Mouse (Mus musculus): ENCODE measurements at regions not wholly inside any gene's neighbourhood (a gene's known extent, or its start where the extent isn't known, plus 50 kb on each side); places are given as distances from the start of the nearest gene placed in this dataset.

DNA sequence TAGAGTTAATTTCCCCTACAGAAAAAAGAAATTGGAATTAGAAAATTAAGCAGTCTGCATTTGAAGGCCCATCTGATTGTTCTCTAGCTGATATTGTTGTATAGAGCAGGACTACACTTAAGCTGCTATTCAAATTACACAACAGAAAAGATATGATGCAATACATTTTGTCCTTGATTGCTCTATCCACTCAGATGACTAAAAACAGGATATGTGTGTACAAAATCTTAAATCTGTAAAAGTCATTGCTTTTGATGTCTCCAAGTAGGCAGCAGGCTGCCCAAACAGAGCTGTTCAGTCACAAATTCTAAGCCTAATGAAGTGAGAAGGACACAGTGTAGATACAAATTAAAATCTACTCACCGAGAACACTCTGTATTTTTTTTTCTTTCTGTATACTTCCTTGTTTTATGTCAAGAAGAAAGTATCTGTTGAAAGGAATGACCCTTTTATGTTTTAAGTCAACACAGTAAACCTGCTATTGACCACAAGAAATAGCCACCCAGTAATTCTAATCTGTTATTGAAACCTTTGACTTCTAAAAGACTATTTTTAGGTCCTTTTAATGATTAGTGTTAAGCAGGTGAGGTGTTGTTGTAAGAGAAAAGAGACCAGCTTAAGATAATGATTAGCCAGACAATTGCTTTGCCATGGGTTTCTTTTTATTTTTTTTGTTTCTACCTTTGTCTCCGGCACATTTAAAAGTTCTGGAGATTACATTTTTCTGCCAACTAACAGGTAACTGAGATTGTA, 315.0 kb upstream of the Cited2 start:
- H3K9me3 ChIP-seq (ENCODE audit: control insufficient read depth) = no peaks in the 10 kb centered on the region
- peak; percentile 81 for ATAC-seq
- peaks cover 4% of the 10 kb centered on the region; the same call in 1 of the 2 replicates for H3K4me1 ChIP-seq (replicated peaks; ENCODE audit: control insufficient read depth, insufficient read depth, low read length)
- TF ChIP-seq CTCF (IDR thresholded peaks at IDR 0.05; ENCODE audit: low read depth) = no peak
- no peaks in the 10 kb centered on the region for H3K27me3 ChIP-seq (replicated peaks; ENCODE audit: control insufficient read depth, insufficient read depth, low read length)
- H3K36me3 ChIP-seq (ENCODE audit: control insufficient read depth, insufficient read depth) = no peaks in the 10 kb centered on the region
- no peak overlapping the region for H3K4me3 ChIP-seq (ENCODE audit: low read depth, low read length)
- WGBS = 29% methylated on average over 2 of the region's 2 CpGs
- H3K9ac ChIP-seq (ENCODE audit: low read depth, low read length) = no peak overlapping the region
- peak overlapping the region; percentile 33; the same call in 1 of the 2 replicates for H3K4me2 ChIP-seq (replicated peaks; ENCODE audit: low read depth)
- peak overlapping the region; percentile 31; the same call in 1 of the 2 replicates for H3K27ac ChIP-seq (ENCODE audit: low read depth, low read length)

DNA sequence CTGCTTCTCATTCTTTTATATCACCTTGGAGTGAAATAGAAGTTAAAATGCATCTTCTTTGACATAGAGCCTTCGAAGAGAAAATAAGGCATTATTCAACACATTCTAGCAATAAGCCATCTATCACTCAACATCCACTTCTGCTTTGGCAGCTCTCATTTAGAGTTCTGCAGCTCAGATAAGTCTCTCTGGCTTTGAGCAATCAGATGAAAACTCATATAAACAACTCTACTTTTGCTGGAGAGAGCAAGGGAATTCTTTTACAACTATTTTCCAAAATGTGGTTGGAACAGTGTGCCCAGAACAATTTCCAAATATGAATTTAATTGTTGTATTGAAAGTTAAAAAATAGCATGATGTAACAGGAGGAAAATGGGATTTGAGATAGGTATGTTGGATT, 314.2 kb upstream of the Cited2 start:
- ATAC-seq = no peak
- no peak for TF ChIP-seq CTCF (IDR thresholded peaks at IDR 0.05; ENCODE audit: low read depth)
- Histone ChIP-seq H3K4me1 (replicated peaks; ENCODE audit: control insufficient read depth, insufficient read depth, low read length) (peaks cover 4% of the 10 kb centered on the region; the same call in 1 of the 2 replicates), H3K27me3 (replicated peaks; ENCODE audit: control insufficient read depth, insufficient read depth, low read length) (no peaks in the 10 kb centered on the region), H3K36me3 (ENCODE audit: control insufficient read depth, insufficient read depth) (no peaks in the 10 kb centered on the region), H3K4me2 (replicated peaks; ENCODE audit: low read depth) (no peak overlapping the region; the same call in 1 of the 2 replicates), H3K9ac (ENCODE audit: low read depth, low read length) (no peak overlapping the region), H3K4me3 (ENCODE audit: low read depth, low read length) (no peak overlapping the region), H3K27ac (ENCODE audit: low read depth, low read length) (no peak overlapping the region), H3K9me3 (ENCODE audit: control insufficient read depth) (no peaks in the 10 kb centered on the region)
- WGBS = 85% methylated on average over 1 of the region's 1 CpGs

DNA sequence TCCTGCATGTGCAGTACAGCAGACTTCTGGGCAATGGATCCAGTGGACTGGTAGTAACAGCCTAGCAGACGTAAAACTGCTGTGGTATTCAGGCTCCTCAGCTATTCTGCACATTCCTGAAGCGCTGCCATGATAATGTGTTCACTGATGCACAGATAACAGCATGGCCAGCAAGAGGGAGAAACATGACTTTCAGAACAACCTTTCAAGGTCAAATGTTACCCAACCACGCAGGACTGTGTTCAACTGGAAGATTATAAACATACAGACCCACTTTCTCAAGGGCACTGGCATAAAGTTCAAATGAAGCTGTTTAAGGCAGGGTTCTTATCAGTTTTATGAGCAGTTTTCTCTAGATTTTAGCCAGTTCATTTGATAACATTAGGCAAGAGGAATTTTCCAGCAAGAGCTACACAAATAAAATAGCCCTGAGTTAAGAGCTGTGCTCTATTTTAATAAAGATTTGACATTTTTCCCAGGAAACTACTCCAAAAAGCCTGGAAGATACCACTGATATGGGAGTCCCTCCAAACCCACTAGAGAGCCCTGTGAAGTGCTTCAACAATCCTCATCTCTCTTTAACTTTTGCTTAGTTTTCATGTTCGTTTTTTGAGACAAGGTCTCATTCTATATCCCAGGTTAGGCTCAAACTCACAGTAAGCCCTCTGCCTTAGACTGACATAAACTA, 311.6 kb upstream of the Cited2 start:
- no peak overlapping the region for H3K4me3 ChIP-seq (ENCODE audit: low read depth, low read length)
- no peaks in the 10 kb centered on the region for H3K36me3 ChIP-seq (ENCODE audit: control insufficient read depth, insufficient read depth)
- no peak for TF ChIP-seq CTCF (IDR thresholded peaks at IDR 0.05; ENCODE audit: low read depth)
- no peaks in the 10 kb centered on the region for H3K27me3 ChIP-seq (replicated peaks; ENCODE audit: control insufficient read depth, insufficient read depth, low read length)
- H3K27ac ChIP-seq (ENCODE audit: low read depth, low read length) = no peak overlapping the region
- 35% methylated on average over 4 of the region's 4 CpGs for WGBS
- ATAC-seq = no peak
- H3K4me1 ChIP-seq (replicated peaks; ENCODE audit: control insufficient read depth, insufficient read depth, low read length) = peaks cover 4% of the 10 kb centered on the region; the same call in 1 of the 2 replicates
- H3K9me3 ChIP-seq (ENCODE audit: control insufficient read depth) = no peaks in the 10 kb centered on the region
- no peak overlapping the region for H3K9ac ChIP-seq (ENCODE audit: low read depth, low read length)
- no peak overlapping the region for H3K4me2 ChIP-seq (replicated peaks; ENCODE audit: low read depth)

DNA sequence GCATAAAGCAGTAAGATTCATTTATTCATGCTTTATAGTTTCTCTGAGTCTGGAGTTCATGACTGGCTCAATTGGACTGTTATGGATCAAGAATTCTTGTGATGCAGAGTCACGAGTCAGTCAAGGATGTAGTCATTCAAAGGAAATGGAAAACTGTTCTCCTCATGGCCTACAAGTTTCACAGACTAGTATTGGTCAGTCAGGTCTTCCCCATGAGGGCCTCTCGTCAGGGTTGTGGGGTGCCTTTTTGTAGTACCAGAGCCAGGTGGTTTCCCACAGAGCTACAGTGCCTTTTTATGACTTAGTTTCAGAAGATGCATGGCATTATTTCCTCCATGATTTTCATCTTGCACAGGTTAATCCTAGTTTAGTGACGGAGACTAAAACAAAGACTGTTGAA, 307.9 kb upstream of the Cited2 start:
- Histone ChIP-seq H3K27me3 (replicated peaks; ENCODE audit: control insufficient read depth, insufficient read depth, low read length) (no peaks in the 10 kb centered on the region), H3K27ac (ENCODE audit: low read depth, low read length) (no peak overlapping the region), H3K36me3 (ENCODE audit: control insufficient read depth, insufficient read depth) (no peaks in the 10 kb centered on the region), H3K4me3 (ENCODE audit: low read depth, low read length) (no peak overlapping the region), H3K9me3 (ENCODE audit: control insufficient read depth) (no peaks in the 10 kb centered on the region), H3K9ac (ENCODE audit: low read depth, low read length) (no peak overlapping the region), H3K4me2 (replicated peaks; ENCODE audit: low read depth) (no peak overlapping the region), H3K4me1 (replicated peaks; ENCODE audit: control insufficient read depth, insufficient read depth, low read length) (peaks cover 4% of the 10 kb centered on the region)
- no peak for ATAC-seq
- TF ChIP-seq CTCF (IDR thresholded peaks at IDR 0.05; ENCODE audit: low read depth) = no peak
- WGBS = 87% methylated on average over 3 of the region's 3 CpGs

DNA sequence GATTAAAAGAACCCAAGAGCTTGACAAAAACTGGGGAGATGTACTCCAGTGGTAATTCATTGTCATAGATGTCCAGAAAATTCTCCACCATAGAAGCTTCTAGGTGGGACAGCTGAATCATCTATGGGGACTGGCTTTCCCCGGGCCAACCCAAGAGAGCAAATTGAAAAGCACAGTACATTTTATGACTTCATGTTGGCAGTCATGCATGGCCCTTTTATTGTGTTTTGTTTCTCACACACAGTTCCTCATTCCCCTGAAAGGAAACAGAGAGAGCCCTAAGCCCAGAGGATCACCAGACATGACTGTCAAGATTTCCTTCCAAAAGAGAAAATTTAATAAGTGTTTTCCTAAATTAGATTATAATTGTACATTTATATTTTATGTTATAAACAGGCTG, 306.9 kb upstream of the Cited2 start:
- 38% methylated on average over 1 of the region's 1 CpGs for WGBS
- Histone ChIP-seq H3K27ac (ENCODE audit: low read depth, low read length) (no peak overlapping the region), H3K36me3 (ENCODE audit: control insufficient read depth, insufficient read depth) (no peaks in the 10 kb centered on the region), H3K27me3 (replicated peaks; ENCODE audit: control insufficient read depth, insufficient read depth, low read length) (no peaks in the 10 kb centered on the region), H3K9ac (ENCODE audit: low read depth, low read length) (no peak overlapping the region), H3K4me1 (replicated peaks; ENCODE audit: control insufficient read depth, insufficient read depth, low read length) (peaks cover 3% of the 10 kb centered on the region), H3K4me2 (replicated peaks; ENCODE audit: low read depth) (no peak overlapping the region), H3K4me3 (ENCODE audit: low read depth, low read length) (no peak overlapping the region), H3K9me3 (ENCODE audit: control insufficient read depth) (no peaks in the 10 kb centered on the region)
- TF ChIP-seq CTCF (IDR thresholded peaks at IDR 0.05; ENCODE audit: low read depth) = no peak
- ATAC-seq = no peak

DNA sequence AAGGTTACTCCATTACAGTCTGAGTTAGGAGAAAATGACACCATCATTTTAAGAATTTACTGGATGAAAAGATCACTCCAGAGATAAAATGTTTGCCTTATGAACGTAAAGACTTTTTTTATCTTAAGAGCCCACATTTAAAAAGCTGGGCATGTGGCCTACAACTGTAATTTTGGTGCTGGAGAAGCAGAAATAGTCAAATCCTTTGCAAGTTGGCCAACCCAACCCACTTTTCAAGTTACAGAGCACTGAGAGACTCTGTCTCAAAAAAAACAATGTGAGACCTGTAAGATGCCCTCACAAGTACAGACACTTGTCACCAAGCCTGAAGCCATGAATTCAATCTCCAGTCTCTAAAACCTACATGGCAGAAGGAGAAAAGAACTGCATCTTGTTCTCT, 305.6 kb upstream of the Cited2 start:
- H3K4me3 ChIP-seq (ENCODE audit: low read depth, low read length) = no peak overlapping the region
- H3K27ac ChIP-seq (ENCODE audit: low read depth, low read length) = no peak overlapping the region
- no peaks in the 10 kb centered on the region for H3K27me3 ChIP-seq (replicated peaks; ENCODE audit: control insufficient read depth, insufficient read depth, low read length)
- 70% methylated on average over 1 of the region's 1 CpGs for WGBS
- H3K4me2 ChIP-seq (replicated peaks; ENCODE audit: low read depth) = no peak overlapping the region
- no peaks in the 10 kb centered on the region for H3K36me3 ChIP-seq (ENCODE audit: control insufficient read depth, insufficient read depth)
- H3K9ac ChIP-seq (ENCODE audit: low read depth, low read length) = no peak overlapping the region
- no peaks in the 10 kb centered on the region for H3K9me3 ChIP-seq (ENCODE audit: control insufficient read depth)
- TF ChIP-seq CTCF (IDR thresholded peaks at IDR 0.05; ENCODE audit: low read depth) = no peak
- H3K4me1 ChIP-seq (replicated peaks; ENCODE audit: control insufficient read depth, insufficient read depth, low read length) = no peaks in the 10 kb centered on the region; the same call in 1 of the 2 replicates
- no peak for ATAC-seq
